Mouse (Mus musculus) mesoderm, embryonic 11.5 days (tissue): ENCODE data around the gene Gm49337.

ENCODE experiments used
- DNase-seq: peaks from one replicate; pipeline ENCODE4 v3.0.0-alpha.2; 2012; ENCODE audit warnings: low read depth, low spot score

Gene Gm49337

GRCm38 (mm10) chr4:116173072-116173471 lies at the start of gene Gm49337, which contains the start of gene 1700042G07Rik:
Gene Gm49337 (plus strand): TSS chr4:116173384.
Gene 1700042G07Rik (plus strand): TSS chr4:116173372.
- no peak for DNase-seq

- DNase-seq = peak; percentile 96
These were observed 49.3 kb upstream of the Gm49337 start, which contains the start of the genes Rad54l and Pomgnt1 for GRCm38 (mm10) chr4:116123602-116124519. Gene Rad54l (minus strand): TSS chr4:116123690. Gene Pomgnt1 (plus strand): TSS chr4:116123840.

GRCm38 (mm10) chr4:116125803-116126386 lies 47.3 kb upstream of the Gm49337 start:
- no peak for DNase-seq

- DNase-seq = no peak
These were observed 45.2 kb upstream of the Gm49337 start for GRCm38 (mm10) chr4:116127956-116128355.

- DNase-seq = no peak
These were observed 40.1 kb upstream of the Gm49337 start for GRCm38 (mm10) chr4:116133126-116133525.

- DNase-seq = peak; percentile 50
These were observed 38.2 kb upstream of the Gm49337 start for GRCm38 (mm10) chr4:116134990-116135389.

- no peak for DNase-seq
These were observed 35.7 kb upstream of the Gm49337 start for GRCm38 (mm10) chr4:116137421-116137996.

- no peak for DNase-seq
These were observed 32.2 kb upstream of the Gm49337 start for GRCm38 (mm10) chr4:116140801-116141574.

GRCm38 (mm10) chr4:116141736-116142135 lies 31.4 kb upstream of the Gm49337 start:
- no peak for DNase-seq

GRCm38 (mm10) chr4:116142269-116142668 lies 30.9 kb upstream of the Gm49337 start:
- DNase-seq = no peak

GRCm38 (mm10) chr4:116143317-116143811 lies 29.8 kb upstream of the Gm49337 start:
- no peak for DNase-seq

GRCm38 (mm10) chr4:116143891-116144717 lies 29.1 kb upstream of the Gm49337 start:
- DNase-seq = peak; percentile 52

- DNase-seq = no peak
These were observed 23.4 kb upstream of the Gm49337 start for GRCm38 (mm10) chr4:116149812-116150155.

GRCm38 (mm10) chr4:116150156-116150861 lies 22.9 kb upstream of the Gm49337 start:
- peak; percentile 48 for DNase-seq

GRCm38 (mm10) chr4:116150862-116151221 lies 22.3 kb upstream of the Gm49337 start:
- DNase-seq = no peak

- no peak for DNase-seq
These were observed 21.9 kb upstream of the Gm49337 start, which contains the start of gene Lurap1 for GRCm38 (mm10) chr4:116151238-116151637. Gene Lurap1 (minus strand): TSS chr4:116151338.

GRCm38 (mm10) chr4:116152702-116153101 lies 20.5 kb upstream of the Gm49337 start:
- no peak for DNase-seq

GRCm38 (mm10) chr4:116157882-116158281 lies 15.3 kb upstream of the Gm49337 start:
- no peak for DNase-seq

- no peak for DNase-seq
These were observed 13.3 kb upstream of the Gm49337 start for GRCm38 (mm10) chr4:116159912-116160311.

- no peak for DNase-seq
These were observed 12.4 kb upstream of the Gm49337 start for GRCm38 (mm10) chr4:116160769-116161168.
